Mouse (Mus musculus) heart, adult 2 months (tissue): ENCODE results near the gene Rras2.

ENCODE experiments used
- CTCF ChIP-seq: fragments of 200-600 bp; IDR thresholded peaks from 2 replicates; pipeline ENCODE4 v1.8.1; 2022; ENCODE audit warnings: antibody characterized with exemption, mild to moderate bottlenecking, moderate library complexity
- EP300 ChIP-seq: fragments of 200-500 bp; IDR thresholded peaks from 2 replicates; pipeline ENCODE4 v1.6.1; 2011; ENCODE audit warnings: low read depth, low read length, control low read depth; ENCODE audit not compliant: insufficient read depth
- POLR2A ChIP-seq: fragments of 200-500 bp; IDR thresholded peaks from 2 replicates; pipeline ENCODE4 v1.6.1; 2011; ENCODE audit warnings: mild to moderate bottlenecking, low read depth, low read length, control low read depth; ENCODE audit not compliant: insufficient read depth

GRCm38 (mm10) chr7:114105886-114106285, 11.7 kb downstream of the Rras2 start:
- no peak for TF ChIP-seq EP300
- no peak for TF ChIP-seq CTCF
- TF ChIP-seq POLR2A, result no peak
